26 mouse cellular contexts compared by ENCODE assay signal in the genomic region with DNA sequence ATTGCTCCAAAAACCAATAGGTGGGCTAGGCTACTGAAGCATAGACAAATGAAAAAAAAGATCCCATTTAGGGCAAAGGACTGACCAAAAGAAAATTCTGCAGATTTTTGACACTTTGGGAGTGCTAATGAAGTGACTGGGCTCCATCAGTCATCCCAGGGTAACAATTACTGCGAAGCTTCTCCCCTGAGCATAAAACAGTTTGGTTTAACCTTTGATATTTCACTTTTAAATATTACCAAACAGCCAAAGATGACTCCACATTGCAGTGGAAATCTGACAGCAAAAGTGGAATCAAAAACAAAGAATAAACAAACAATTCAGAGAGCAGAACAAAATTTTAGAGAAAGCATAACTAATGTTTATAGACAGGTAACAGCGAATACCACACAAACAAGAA. TPM values are rescaled to one million over a fixed set of nuclear protein-coding genes. Genes with fewer than 3 reads are reported as not detected.
DNase-seq lines count a peak whose midpoint lies in the region; ATAC-seq and TF ChIP-seq lines count a peak whose summit lies in the region.
"Had no signal": no experiment of that assay in that cellular context is flagged by ENCODE, and none has a peak within 500 bp of the region (broad histone marks: within the 10 kb centered on the region; RNA-seq: fewer than 3 reads in every experiment).

No protein-coding gene starts in this region.

- peak; percentile 49 for DNase-seq in kidney, adult 2 months
- DNase-seq in kidney, adult 18-20 months, result no peak
- DNase-seq in kidney, adult 9 months, result peak; percentile 56
- no peak for DNase-seq in kidney, adult 11 months
- peak; percentile 78 for DNase-seq in liver, adult 2 months (ENCODE audit: extremely low read depth, low read depth, low spot score)
- DNase-seq in liver, postnatal 0 days, result no peak
- DNase-seq: adrenal gland, adult 2 months; adrenal gland, adult 8-10 months; adrenal gland, postnatal 10 days; adrenal gland, postnatal 14 days; adrenal gland, postnatal 25 days; adrenal gland, postnatal 36 days; B cell, adult 2 months; cerebellum, adult 11 months; cerebellum, adult 11-12 months; cerebellum, adult 18-20 months had no signal

- no peaks in the 10 kb centered on the region for H3K9me3 ChIP-seq in liver, postnatal 0 days (ENCODE audit: low read length)
- H3K9me3 ChIP-seq: G1E had no signal

- no peaks in the 10 kb centered on the region for H3K79me2 ChIP-seq in liver, adult 2 months (ENCODE audit: control insufficient read depth, insufficient read depth, low read length)

- H3K9ac ChIP-seq in liver, adult 2 months (ENCODE audit: low read depth, low read length), result no peak overlapping the region
- H3K9ac ChIP-seq in liver, postnatal 0 days (replicated peaks), result no peak overlapping the region

- H3K27ac ChIP-seq in kidney, adult 2 months (ENCODE audit: insufficient read depth, low read depth, low read length), result no peak overlapping the region
- H3K27ac ChIP-seq in liver, adult 2 months (replicated peaks; ENCODE audit: insufficient read depth, low read depth, low read length), result no peak overlapping the region
- H3K27ac ChIP-seq in liver, postnatal 0 days (ENCODE audit: low read depth), result no peak overlapping the region

- no peak for TF ChIP-seq CTCF in kidney, adult 2 months (conservative IDR thresholded peaks at IDR 0.05; ENCODE audit: insufficient read depth, insufficient read length, low read depth, low read length)
- TF ChIP-seq CTCF in liver, adult 2 months (IDR thresholded peaks at IDR 0.05; ENCODE audit: low read depth, low read length), result no peak
- no peak for TF ChIP-seq CTCF in liver, postnatal 0 days (IDR thresholded peaks at IDR 0.05; ENCODE audit: low read depth)

- no peak for TF ChIP-seq POLR2A in kidney, adult 2 months (IDR thresholded peaks at IDR 0.05; ENCODE audit: low read depth, low read length)
- no peak for TF ChIP-seq POLR2A in liver, adult 2 months (IDR thresholded peaks at IDR 0.05; ENCODE audit: extremely low read depth, insufficient read depth, low read length)

- no peak for TF ChIP-seq EP300 in liver, postnatal 0 days (IDR thresholded peaks at IDR 0.05; ENCODE audit: low read depth)

- no peaks in the 10 kb centered on the region for H3K27me3 ChIP-seq in kidney, adult 2 months (replicated peaks; ENCODE audit: control insufficient read depth, insufficient read depth, low read length)
- H3K27me3 ChIP-seq in liver, adult 2 months (ENCODE audit: control insufficient read depth, insufficient read depth, low read length), result no peaks in the 10 kb centered on the region
- H3K27me3 ChIP-seq in liver, postnatal 0 days (ENCODE audit: insufficient read depth, low read length), result no peaks in the 10 kb centered on the region
- H3K27me3 ChIP-seq: CH12.LX had no signal

- no peak overlapping the region for H3K4me3 ChIP-seq in kidney, adult 2 months (ENCODE audit: insufficient read depth, low read depth, low read length)
- no peak overlapping the region for H3K4me3 ChIP-seq in liver, adult 2 months (ENCODE audit: insufficient read depth, low read depth, low read length)
- H3K4me3 ChIP-seq in liver, postnatal 0 days (ENCODE audit: low read depth, low read length), result no peak overlapping the region

- H3K4me1 ChIP-seq in kidney, adult 2 months (ENCODE audit: control insufficient read depth, insufficient read depth, low read length), result peaks cover 9% of the 10 kb centered on the region; the same call in 1 of the 2 replicates
- peaks cover 17% of the 10 kb centered on the region for H3K4me1 ChIP-seq in liver, adult 2 months (ENCODE audit: control insufficient read depth, insufficient read depth, low read length)
- no peaks in the 10 kb centered on the region for H3K4me1 ChIP-seq in liver, postnatal 0 days (ENCODE audit: insufficient read depth)

- H3K4me2 ChIP-seq in liver, postnatal 0 days (ENCODE audit: low read depth, low read length), result no peak overlapping the region

- no peak for ATAC-seq in liver, postnatal 0 days
- ATAC-seq: activated CD4-positive, CD25-positive, alpha-beta regulatory T cell, adult 4 months; CD4-positive, CD25-positive, alpha-beta regulatory T cell, adult 4 months; Patski had no signal

- WGBS in kidney, adult 2 months, result 74% methylated on average over 2 of the region's 2 CpGs
- 26% methylated on average over 2 of the region's 2 CpGs for WGBS in liver, adult 2 months
- 77% methylated on average over 2 of the region's 2 CpGs for WGBS in liver, postnatal 0 days (ENCODE audit: insufficient replicate concordance)

- no peaks in the 10 kb centered on the region for H3K36me3 ChIP-seq in kidney, adult 2 months (ENCODE audit: control insufficient read depth, insufficient read depth, low read length)
- H3K36me3 ChIP-seq in liver, adult 2 months (ENCODE audit: control insufficient read depth, insufficient read depth, low read length), result no peaks in the 10 kb centered on the region
- no peaks in the 10 kb centered on the region for H3K36me3 ChIP-seq in liver, postnatal 0 days (replicated peaks; ENCODE audit: insufficient read depth, low read length)
- H3K36me3 ChIP-seq: G1E had no signal

RNA-seq across cellular contexts. Expression of gene Lap3, which starts 12.0 kb away (rescaled TPM):
- polyA plus RNA-seq in kidney, adult 2 months (2012; rRNA removed), result 93.2 and 96.5 TPM in 2 replicates
- 300 and 328 TPM in 2 replicates for total RNA-seq in liver, adult 2 months (2014; rRNA removed)
- polyA plus RNA-seq in liver, adult 2 months (2012; rRNA removed), result 92.9 and 108 TPM in 2 replicates
- 50.3 and 50.8 TPM in 2 replicates for polyA plus RNA-seq in liver, postnatal 0 days (2015; fragmentation: Nextera tagmentation; extraction: Ambion mirVana)

RNA-seq across cellular contexts. Expression of gene Clrn2, which starts 27.6 kb away (rescaled TPM):
- not detected in 2 replicates for polyA plus RNA-seq in kidney, adult 2 months (2012; rRNA removed)
- not detected in 2 replicates for total RNA-seq in liver, adult 2 months (2014; rRNA removed)
- not detected in 2 replicates for polyA plus RNA-seq in liver, adult 2 months (2012; rRNA removed)
- not detected in 2 replicates for polyA plus RNA-seq in liver, postnatal 0 days (2015; fragmentation: Nextera tagmentation; extraction: Ambion mirVana)
- total RNA-seq: adrenal gland, adult 18-20 months; adrenal gland, adult 2 months; adrenal gland, adult 8-10 months; adrenal gland, postnatal 10 days; adrenal gland, postnatal 14 days; adrenal gland, postnatal 25 days; adrenal gland, postnatal 36 days; adrenal gland, postnatal 4 days; CH12.LX; ES-E14; MEL had no signal
- polyA plus RNA-seq: activated CD4-positive, CD25-positive, alpha-beta regulatory T cell, adult 4 months; adrenal gland, adult 2 months; C2C12; CD4-positive, CD25-positive, alpha-beta regulatory T cell, adult 4 months; G1E; Patski had no signal

RNA-seq across cellular contexts. Expression of gene Qdpr, which starts 31.1 kb away (rescaled TPM):
- 415 and 434 TPM in 2 replicates for polyA plus RNA-seq in kidney, adult 2 months (2012; rRNA removed)
- 640 and 691 TPM in 2 replicates for total RNA-seq in liver, adult 2 months (2014; rRNA removed)
- polyA plus RNA-seq in liver, adult 2 months (2012; rRNA removed), result 491 and 636 TPM in 2 replicates
- 202 and 206 TPM in 2 replicates for polyA plus RNA-seq in liver, postnatal 0 days (2015; fragmentation: Nextera tagmentation; extraction: Ambion mirVana)

RNA-seq across cellular contexts. Expression of gene Med28, which starts 38.9 kb away (rescaled TPM):
- polyA plus RNA-seq in kidney, adult 2 months (2012; rRNA removed), result 173 and 194 TPM in 2 replicates
- total RNA-seq in liver, adult 2 months (2014; rRNA removed), result 27.2 and 39.1 TPM in 2 replicates
- polyA plus RNA-seq in liver, adult 2 months (2012; rRNA removed), result 43.3 and 44.8 TPM in 2 replicates
- 70.5 and 72.2 TPM in 2 replicates for polyA plus RNA-seq in liver, postnatal 0 days (2015; fragmentation: Nextera tagmentation; extraction: Ambion mirVana)

Comparison
In these comparisons a context has a peak if more than half of its experiments do, and no peak if none do; other contexts are left out.
1. DNase-seq: peak in kidney, adult 2 months (single experiment), kidney, adult 9 months (single experiment) and liver, adult 2 months (single experiment); none in kidney, adult 18-20 months (single experiment), kidney, adult 11 months (single experiment) and liver, postnatal 0 days (single experiment).